Comparison of ENCODE assay signal across 26 mouse cellular contexts in genomic region chr7:114070458-114070840, GRCm38 (mm10). TPM values are rescaled to one million over a fixed set of nuclear protein-coding genes. Genes with fewer than 3 reads are reported as not detected.
DNase-seq lines count a peak whose midpoint lies in the region; TF ChIP-seq lines count a peak whose summit lies in the region.
"Had no signal": no experiment of that assay in that cellular context is flagged by ENCODE, and none has a peak within 500 bp of the region (broad histone marks: within the 10 kb centered on the region; RNA-seq: fewer than 3 reads in every experiment).

No protein-coding gene starts in this region.

- no peak overlapping the region; the same call in 1 of the 2 replicates for H3K27ac ChIP-seq in layer of hippocampus, adult 2 months
- no peak overlapping the region for H3K27ac ChIP-seq in limb, embryonic 10.5 days
- H3K27ac ChIP-seq: forebrain, embryonic 12.5 days; intestine, embryonic 15.5 days; left cerebral cortex, adult 2 months; limb, embryonic 13.5 days; liver, embryonic 12.5 days; neural tube, embryonic 12.5 days; stomach, postnatal 0 days had no signal

- H3K36me3 ChIP-seq in limb, embryonic 10.5 days, result 0 out of 2 replicates have a peak, but pooled peaks cover 2% of the 10 kb centered on the region
- H3K36me3 ChIP-seq: forebrain, embryonic 12.5 days; intestine, embryonic 15.5 days; limb, embryonic 13.5 days; liver, embryonic 12.5 days; neural tube, embryonic 12.5 days had no signal

- 72% methylated on average over 3 of the region's 3 CpGs for WGBS in limb, embryonic 10.5 days

- no peaks in the 10 kb centered on the region for H3K9me3 ChIP-seq in limb, embryonic 10.5 days (replicated peaks)
- H3K9me3 ChIP-seq: forebrain, embryonic 12.5 days; heart, embryonic 13.5 days; intestine, embryonic 15.5 days; limb, embryonic 13.5 days; liver, embryonic 12.5 days; neural tube, embryonic 12.5 days had no signal

- 0 out of 2 replicates have a peak, but pooled peaks have one; percentile 4 for TF ChIP-seq CTCF in layer of hippocampus, adult 2 months (conservative IDR thresholded peaks at IDR 0.05)

- H3K4me3 ChIP-seq in layer of hippocampus, adult 2 months, result no peak overlapping the region
- no peak overlapping the region for H3K4me3 ChIP-seq in limb, embryonic 10.5 days
- H3K4me3 ChIP-seq: forebrain, embryonic 12.5 days; heart, embryonic 13.5 days; intestine, embryonic 15.5 days; left cerebral cortex, adult 2 months; limb, embryonic 13.5 days; liver, embryonic 12.5 days; neural tube, embryonic 12.5 days had no signal

- peaks cover 36% of the 10 kb centered on the region for H3K4me1 ChIP-seq in limb, embryonic 10.5 days

- DNase-seq in layer of hippocampus, adult 2 months (ENCODE audit: low spot score in 2 of 2), result no peak
- no peak for DNase-seq in layer of hippocampus, postnatal 10 days (ENCODE audit: low spot score in 2 of 2)
- DNase-seq in NIH3T3 (ENCODE audit: low read depth), result peak; percentile 40
- peak; percentile 57 for DNase-seq in adrenal gland, postnatal 14 days
- no peak for DNase-seq in urinary bladder, postnatal 36 days (ENCODE audit: low spot score in 2 of 2)
- no peak for DNase-seq in limb, embryonic 10.5 days (ENCODE audit: low spot score)
- no peak for DNase-seq in urinary bladder, postnatal 10 days (ENCODE audit: low spot score)
- DNase-seq: cerebellum, adult 2 months; cerebellum, postnatal 14 days; gastrocnemius, postnatal 10 days; heart, postnatal 10 days; kidney, adult 8-10 months; liver, postnatal 0 days; lung, postnatal 36 days; thymus, adult 18-20 months; thymus, postnatal 25 days had no signal

- H3K27me3 ChIP-seq in limb, embryonic 10.5 days (ENCODE audit: low read depth, poor library complexity, severe bottlenecking), result no peaks in the 10 kb centered on the region
- H3K27me3 ChIP-seq: CH12.LX; forebrain, embryonic 12.5 days; heart, embryonic 13.5 days; intestine, embryonic 15.5 days; limb, embryonic 13.5 days; liver, embryonic 12.5 days; neural tube, embryonic 12.5 days; Patski had no signal

RNA-seq across cellular contexts. Expression of gene Rras2, which starts 47.1 kb away (rescaled TPM):
- 10 to 100 TPM; 26.0 to 27.6 TPM for total RNA-seq in layer of hippocampus, adult 2 months (2021)
- 10 to 100 TPM; 65.5 to 70.8 TPM for total RNA-seq in layer of hippocampus, postnatal 10 days (2021)
- 36.1 and 44.4 TPM in 2 replicates for total RNA-seq in adrenal gland, postnatal 14 days (2021)
- polyA plus RNA-seq in limb, embryonic 10.5 days (2016; fragmentation: Nextera tagmentation; extraction: Ambion mirVana), result 22.3 and 26.2 TPM in 2 replicates

Comparison
In these comparisons a context has a peak if more than half of its experiments do, and no peak if none do; other contexts are left out.
1. DNase-seq: peak in NIH3T3 (single experiment) and adrenal gland, postnatal 14 days (single experiment); none in layer of hippocampus, adult 2 months (0 of 2), layer of hippocampus, postnatal 10 days (0 of 2), urinary bladder, postnatal 36 days (0 of 2), limb, embryonic 10.5 days (single experiment) and urinary bladder, postnatal 10 days (single experiment).